Mouse (Mus musculus) hindbrain, embryonic 11.5 days (tissue): ENCODE data around the gene Dynlt1c. TPM values are rescaled to one million over a fixed set of nuclear protein-coding genes. Genes with fewer than 3 reads are reported as not detected.
"Not testable (repeated sequence)": the region's sequence is repeated elsewhere in the genome, so short reads cannot be mapped to it uniquely, and the experiment has no call there.

Experiments used
- ATAC-seq: fragments of 200-750 bp; cut with Nextera tagmentation; 2 replicates; pipeline ENCODE4 v1.8.0; 2017; ENCODE audit warnings: mild to moderate bottlenecking, moderate TSS enrichment, moderate library complexity; ENCODE audit not compliant: low FRiP score
- DNase-seq: peaks from one replicate; pipeline ENCODE4 v3.0.0-alpha.2; 2015; ENCODE audit warnings: low spot score
- H3K27ac ChIP-seq: fragments of 300-500 bp; sonication (generic); 2 replicates; pipeline ENCODE4 v1.5.1; 2014; ENCODE audit warnings: mild to moderate bottlenecking, low read depth, low read length
- H3K27me3 ChIP-seq: fragments of 300-500 bp; sonication (generic); 2 replicates; pipeline ENCODE4 v1.6.1; 2014; ENCODE audit warnings: mild to moderate bottlenecking, low read length, moderate library complexity, mixed read lengths; ENCODE audit not compliant: control insufficient read depth, insufficient read depth
- H3K36me3 ChIP-seq: fragments of 300-500 bp; sonication (generic); 2 replicates; pipeline ENCODE4 v1.6.1; 2014; ENCODE audit warnings: mild to moderate bottlenecking, low read length, moderate library complexity, mixed read lengths; ENCODE audit not compliant: control insufficient read depth, insufficient read depth
- H3K4me1 ChIP-seq: fragments of 300-500 bp; sonication (generic); replicated peaks from 2 replicates; pipeline ENCODE4 v1.6.1; 2014; ENCODE audit warnings: low read length, mixed read lengths; ENCODE audit not compliant: control insufficient read depth, insufficient read depth
- H3K4me2 ChIP-seq: fragments of 300-500 bp; sonication (generic); replicated peaks from 2 replicates; pipeline ENCODE4 v1.6.1; 2014; ENCODE audit warnings: mild to moderate bottlenecking, low read depth, low read length
- H3K4me3 ChIP-seq: fragments of 300-500 bp; sonication (generic); 2 replicates; pipeline ENCODE4 v1.5.1; 2014; ENCODE audit warnings: low read depth, low read length
- H3K9ac ChIP-seq: fragments of 300-500 bp; sonication (generic); 2 replicates; pipeline ENCODE4 v1.6.1; 2014; ENCODE audit warnings: low read depth, low read length
- H3K9me3 ChIP-seq: fragments of 300-500 bp; sonication (generic); 2 replicates; pipeline ENCODE4 v1.6.1; 2016; ENCODE audit warnings: low read length; ENCODE audit not compliant: control insufficient read depth
- WGBS: fragments of 180-500 bp; shearing (Covaris S2); extraction: QIAGEN DNeasy Blood & Tissue Kit; methylation state at CpG from one replicate; pipeline ENCODE4 v1.1.7; 2014; 5-methylcytosine and 5-hydroxymethylcytosine counted together
- polyA plus RNA-seq: library from polyadenylated mRNA; unstranded; fragments of >200 nt; fragmentation: Nextera tagmentation; extraction: Ambion mirVana; gene quantifications from 2 replicates; pipeline ENCODE4 v1.2.1, GENCODE M21; 2014

Dynlt1c gene
- polyA plus RNA-seq, 1 experiment from 2014 or later = 41.5 TPM

GRCm38 (mm10) chr17:6630398-6630797 is 28.9 kb downstream of the Dynlt1c start:
- H3K36me3 ChIP-seq, H3K9me3 ChIP-seq, DNase-seq, H3K9ac ChIP-seq, H3K4me3 ChIP-seq, H3K4me2 ChIP-seq, H3K27me3 ChIP-seq, H3K27ac ChIP-seq, ATAC-seq, H3K4me1 ChIP-seq: not testable (repeated sequence)
- 88% methylated on average over 4 of the region's 4 CpGs for WGBS

GRCm38 (mm10) chr17:6632850-6633249 is 31.4 kb downstream of the Dynlt1c start:
- not testable (repeated sequence) for H3K9me3 ChIP-seq, H3K9ac ChIP-seq, H3K4me2 ChIP-seq, H3K4me1 ChIP-seq, DNase-seq, H3K27me3 ChIP-seq, H3K27ac ChIP-seq, ATAC-seq, H3K4me3 ChIP-seq, H3K36me3 ChIP-seq
- 89% methylated on average over 6 of the region's 6 CpGs for WGBS

- not testable (repeated sequence) for DNase-seq, H3K36me3 ChIP-seq, H3K4me2 ChIP-seq, H3K27me3 ChIP-seq, H3K4me1 ChIP-seq, H3K9me3 ChIP-seq, H3K9ac ChIP-seq, ATAC-seq, H3K27ac ChIP-seq, H3K4me3 ChIP-seq
- 92% methylated on average over 1 of the region's 4 CpGs for WGBS
Observed at GRCm38 (mm10) chr17:6635781-6636180, 34.3 kb downstream of the Dynlt1c start.

- no peaks in the 10 kb centered on the region for H3K36me3 ChIP-seq
- no peak overlapping the region for H3K4me3 ChIP-seq
- no peaks in the 10 kb centered on the region for H3K9me3 ChIP-seq
- WGBS = 85% methylated on average over 5 of the region's 5 CpGs
- no peaks in the 10 kb centered on the region for H3K4me1 ChIP-seq
- no peak for DNase-seq
- no peak overlapping the region for H3K4me2 ChIP-seq
- no peak overlapping the region for H3K27ac ChIP-seq
- no peaks in the 10 kb centered on the region for H3K27me3 ChIP-seq
- H3K9ac ChIP-seq = no peak overlapping the region
- ATAC-seq = no peak
Observed at GRCm38 (mm10) chr17:6636861-6637260, 35.4 kb downstream of the Dynlt1c start.

- not testable (repeated sequence) for H3K27me3 ChIP-seq, H3K4me2 ChIP-seq, H3K9ac ChIP-seq, DNase-seq, H3K4me3 ChIP-seq, H3K9me3 ChIP-seq, H3K27ac ChIP-seq, H3K36me3 ChIP-seq, H3K4me1 ChIP-seq, ATAC-seq
- WGBS = 94% methylated on average over 3 of the region's 4 CpGs
Observed at GRCm38 (mm10) chr17:6637434-6637833, 36.0 kb downstream of the Dynlt1c start.

GRCm38 (mm10) chr17:6638444-6638843 is 37.0 kb downstream of the Dynlt1c start:
- not testable (repeated sequence) for H3K36me3 ChIP-seq, H3K27ac ChIP-seq, H3K27me3 ChIP-seq, H3K9ac ChIP-seq, DNase-seq, ATAC-seq, H3K4me1 ChIP-seq, H3K9me3 ChIP-seq, H3K4me2 ChIP-seq, H3K4me3 ChIP-seq
- 89% methylated on average over 8 of the region's 8 CpGs for WGBS

- not testable (repeated sequence) for H3K27ac ChIP-seq, H3K27me3 ChIP-seq, DNase-seq, H3K36me3 ChIP-seq, H3K4me3 ChIP-seq, H3K9ac ChIP-seq, ATAC-seq, H3K9me3 ChIP-seq, H3K4me1 ChIP-seq, H3K4me2 ChIP-seq
- 94% methylated on average over 12 of the region's 21 CpGs for WGBS
Observed at GRCm38 (mm10) chr17:6639486-6639885, 38.0 kb downstream of the Dynlt1c start.

- H3K4me2 ChIP-seq, H3K9me3 ChIP-seq, H3K27ac ChIP-seq, H3K36me3 ChIP-seq, ATAC-seq, H3K4me1 ChIP-seq, H3K27me3 ChIP-seq, DNase-seq, H3K4me3 ChIP-seq, H3K9ac ChIP-seq: not testable (repeated sequence)
- WGBS = 94% methylated on average over 10 of the region's 10 CpGs
Observed at GRCm38 (mm10) chr17:6640044-6640637, 38.7 kb downstream of the Dynlt1c start.

GRCm38 (mm10) chr17:6640771-6641429 is 39.4 kb downstream of the Dynlt1c start:
- not testable (repeated sequence) for ATAC-seq, H3K4me3 ChIP-seq, H3K27me3 ChIP-seq, H3K27ac ChIP-seq, H3K36me3 ChIP-seq, H3K4me2 ChIP-seq, H3K9ac ChIP-seq, H3K9me3 ChIP-seq, H3K4me1 ChIP-seq, DNase-seq
- WGBS = 91% methylated on average over 14 of the region's 14 CpGs
